Mouse (Mus musculus): ENCODE measurements around the gene Klhl9. TPM values are rescaled to one million over a fixed set of nuclear protein-coding genes. Genes with fewer than 3 reads are reported as not detected.
"Not testable (repeated sequence)": the region's sequence is repeated elsewhere in the genome, so short reads cannot be mapped to it uniquely, and the experiment has no call there.

The Klhl9 gene
- polyA plus RNA-seq, 1 experiment from 2014 or later: 177 TPM

DNA sequence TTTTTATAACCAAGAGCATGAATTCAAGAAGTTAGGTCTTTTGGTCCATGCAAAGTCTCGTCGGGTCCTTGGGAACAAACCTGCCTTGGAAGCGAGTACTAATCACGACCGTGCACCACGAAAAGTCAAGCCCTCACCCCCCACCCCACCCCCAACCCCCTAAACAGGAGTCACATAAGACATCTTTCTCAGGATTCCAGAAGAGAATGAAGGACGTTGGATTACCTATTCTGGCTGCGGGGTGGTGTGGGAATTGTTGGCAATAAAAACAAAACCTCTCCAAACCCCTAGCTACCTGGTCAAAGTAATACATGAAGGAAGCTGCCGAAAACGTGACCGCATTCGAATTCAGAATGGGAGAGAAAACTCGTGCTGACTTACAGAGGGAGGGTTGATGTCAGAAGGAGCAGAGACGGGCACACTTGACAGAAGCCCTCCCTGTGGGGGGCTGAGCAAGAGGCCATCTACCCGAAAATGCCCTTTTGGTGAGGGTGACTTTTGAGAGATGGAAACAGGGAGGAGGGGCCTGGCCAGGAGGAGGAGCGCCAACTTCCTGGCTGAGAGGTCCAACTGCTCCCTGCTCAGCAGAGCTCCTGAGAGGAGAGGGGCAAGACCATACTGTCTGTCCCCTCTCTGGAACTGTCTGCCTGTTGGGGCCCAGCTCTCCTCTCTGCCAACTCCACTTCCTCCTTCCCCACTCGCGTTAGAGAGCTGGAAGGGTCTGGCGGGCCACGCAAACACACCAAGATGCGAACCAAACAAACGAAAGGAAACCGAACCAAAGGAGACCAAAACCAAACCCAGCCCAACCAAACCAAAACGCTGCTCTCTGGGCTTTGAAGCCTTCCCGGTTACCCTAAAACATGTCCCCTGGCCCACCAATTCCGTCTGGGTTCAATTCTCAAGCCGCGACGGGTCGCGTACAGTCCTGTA, 34.6 kb upstream of the Klhl9 start:
- not testable (repeated sequence) for H3K27me3 ChIP-seq (ENCODE audit: control insufficient read depth, insufficient read depth, low read length); H3K36me3 ChIP-seq (ENCODE audit: control insufficient read depth, insufficient read depth, low read length); H3K9me3 ChIP-seq (ENCODE audit: control insufficient read depth, low read length); H3K4me1 ChIP-seq (ENCODE audit: control insufficient read depth, insufficient read depth, low read length); ATAC-seq (ENCODE audit: low FRiP score, low TSS enrichment); DNase-seq
- WGBS: 12% methylated on average over 28 of the region's 31 CpGs
- H3K4me2 ChIP-seq (ENCODE audit: low read length): peak overlapping the region; percentile 75
- H3K9ac ChIP-seq (replicated peaks; ENCODE audit: low read length): peak overlapping the region; percentile 49
- peak overlapping the region; percentile 38 for H3K4me3 ChIP-seq (replicated peaks; ENCODE audit: low read depth, low read length)
- peak overlapping the region; percentile 55; the same call in 1 of the 2 replicates for H3K27ac ChIP-seq (replicated peaks; ENCODE audit: low read depth, low read length)

DNA sequence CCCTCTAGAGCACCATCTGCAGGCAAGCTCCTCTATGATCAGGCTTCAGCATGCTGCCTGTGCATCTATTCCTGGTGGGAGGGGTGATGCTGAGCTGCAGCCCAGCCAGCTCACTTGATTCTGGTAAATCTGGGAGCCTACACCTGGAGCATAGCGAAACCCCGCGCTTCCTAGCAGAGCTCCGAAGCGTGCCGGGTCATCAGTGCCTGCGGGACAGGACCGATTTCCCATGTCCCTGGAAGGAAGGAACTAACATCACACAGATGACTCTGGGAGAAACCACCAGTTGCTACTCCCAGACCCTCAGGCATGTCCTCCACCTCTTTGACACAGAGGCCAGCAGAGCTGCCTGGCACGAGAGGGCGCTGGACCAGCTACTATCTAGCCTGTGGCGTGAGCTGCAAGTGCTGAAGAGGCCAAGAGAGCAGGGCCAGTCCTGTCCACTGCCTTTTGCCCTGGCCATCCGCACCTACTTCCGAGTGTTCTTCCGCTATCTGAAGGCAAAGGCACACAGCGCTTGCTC, 32.6 kb upstream of the Klhl9 start, which contains the start of gene Gm13271:
TSS of gene Gm13271 (plus strand) at position 51 of the 523 bp plus-strand sequence.
- DNase-seq; H3K27me3 ChIP-seq (ENCODE audit: control insufficient read depth, insufficient read depth, low read length); H3K4me2 ChIP-seq (ENCODE audit: low read length); H3K4me3 ChIP-seq (replicated peaks; ENCODE audit: low read depth, low read length); H3K27ac ChIP-seq (replicated peaks; ENCODE audit: low read depth, low read length); H3K36me3 ChIP-seq (ENCODE audit: control insufficient read depth, insufficient read depth, low read length); H3K4me1 ChIP-seq (ENCODE audit: control insufficient read depth, insufficient read depth, low read length); H3K9ac ChIP-seq (replicated peaks; ENCODE audit: low read length); ATAC-seq (ENCODE audit: low FRiP score, low TSS enrichment); H3K9me3 ChIP-seq (ENCODE audit: control insufficient read depth, low read length): not testable (repeated sequence)
- 73% methylated on average over 15 of the region's 15 CpGs for WGBS

- Histone ChIP-seq H3K4me1 (ENCODE audit: control insufficient read depth, insufficient read depth, low read length) (no peaks in the 10 kb centered on the region), H3K9me3 (ENCODE audit: control insufficient read depth, low read length) (no peaks in the 10 kb centered on the region), H3K36me3 (ENCODE audit: control insufficient read depth, insufficient read depth, low read length) (no peaks in the 10 kb centered on the region), H3K27ac (replicated peaks; ENCODE audit: low read depth, low read length) (no peak overlapping the region), H3K4me2 (ENCODE audit: low read length) (no peak overlapping the region), H3K4me3 (replicated peaks; ENCODE audit: low read depth, low read length) (no peak overlapping the region), H3K27me3 (ENCODE audit: control insufficient read depth, insufficient read depth, low read length) (no peaks in the 10 kb centered on the region), H3K9ac (replicated peaks; ENCODE audit: low read length) (no peak overlapping the region)
- 66% methylated on average over 6 of the region's 6 CpGs for WGBS
- ATAC-seq (ENCODE audit: low FRiP score, low TSS enrichment): no peak
- no peak for DNase-seq
These were observed 27.7 kb upstream of the Klhl9 start for GRCm38 (mm10) chr4:88749926-88750325.

DNA sequence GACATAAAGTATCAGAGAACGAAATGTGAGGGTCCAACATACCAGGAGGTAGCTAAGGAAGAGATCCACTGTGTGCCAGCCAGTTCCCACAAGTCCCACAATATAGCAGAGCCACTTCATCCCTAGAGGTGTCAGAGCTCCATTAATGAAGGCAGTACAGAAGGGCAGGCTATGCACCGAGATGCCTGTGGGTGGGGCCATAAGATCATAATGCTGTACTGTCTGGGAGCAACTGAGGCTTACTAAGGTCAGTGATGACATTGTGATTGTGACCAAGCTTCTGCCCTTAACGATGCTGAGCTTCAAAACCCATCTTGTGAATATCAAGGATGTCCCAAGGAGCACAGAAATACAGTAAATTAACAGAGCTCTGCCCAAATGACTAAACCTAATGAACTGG, 21.9 kb upstream of the Klhl9 start:
- WGBS: 81% methylated on average over 3 of the region's 3 CpGs
- no peaks in the 10 kb centered on the region for H3K36me3 ChIP-seq (ENCODE audit: control insufficient read depth, insufficient read depth, low read length)
- ATAC-seq (ENCODE audit: low FRiP score, low TSS enrichment) (no peak), DNase-seq (no peak)
- no peak overlapping the region for H3K27ac ChIP-seq (replicated peaks; ENCODE audit: low read depth, low read length)
- no peak overlapping the region for H3K9ac ChIP-seq (replicated peaks; ENCODE audit: low read length)
- no peaks in the 10 kb centered on the region for H3K27me3 ChIP-seq (ENCODE audit: control insufficient read depth, insufficient read depth, low read length)
- no peaks in the 10 kb centered on the region for H3K9me3 ChIP-seq (ENCODE audit: control insufficient read depth, low read length)
- H3K4me2 ChIP-seq (ENCODE audit: low read length): no peak overlapping the region
- H3K4me3 ChIP-seq (replicated peaks; ENCODE audit: low read depth, low read length): no peak overlapping the region
- no peaks in the 10 kb centered on the region for H3K4me1 ChIP-seq (ENCODE audit: control insufficient read depth, insufficient read depth, low read length)

DNA sequence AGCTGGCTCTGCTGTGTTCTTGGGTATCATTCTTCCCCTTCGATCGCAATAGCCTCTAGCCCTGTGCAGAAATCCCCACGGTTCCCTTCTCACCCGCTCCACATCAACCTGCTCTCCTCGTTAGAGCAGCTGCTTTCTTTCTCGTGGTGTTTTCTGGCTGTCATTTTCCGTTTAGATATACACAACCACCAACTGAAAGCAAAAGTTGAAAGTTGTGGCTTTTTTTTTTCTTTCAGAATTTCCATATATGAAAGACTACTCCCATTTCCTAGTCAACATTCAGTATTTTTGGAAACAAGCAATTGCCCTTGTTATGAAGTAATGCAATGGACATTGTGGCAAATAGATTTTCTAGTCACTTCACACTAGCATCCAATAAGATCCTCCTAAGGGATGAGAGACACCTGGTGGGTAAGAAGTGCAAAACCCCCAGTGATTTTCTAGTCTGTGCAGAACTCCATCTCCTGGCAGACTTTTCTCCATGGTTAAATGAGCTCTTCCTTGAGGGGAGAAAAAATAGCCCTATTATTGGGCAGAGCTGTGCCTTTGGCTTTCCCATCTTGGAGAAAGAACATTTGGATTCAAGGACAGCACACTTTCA, 20.6 kb upstream of the Klhl9 start:
- no peak overlapping the region for H3K9ac ChIP-seq (replicated peaks; ENCODE audit: low read length)
- H3K4me2 ChIP-seq (ENCODE audit: low read length): no peak overlapping the region
- no peak overlapping the region for H3K4me3 ChIP-seq (replicated peaks; ENCODE audit: low read depth, low read length)
- DNase-seq (peak; percentile 9), ATAC-seq (ENCODE audit: low FRiP score, low TSS enrichment) (no peak)
- H3K9me3 ChIP-seq (ENCODE audit: control insufficient read depth, low read length): no peaks in the 10 kb centered on the region
- WGBS: 80% methylated on average over 7 of the region's 7 CpGs
- no peaks in the 10 kb centered on the region for H3K27me3 ChIP-seq (ENCODE audit: control insufficient read depth, insufficient read depth, low read length)
- no peaks in the 10 kb centered on the region for H3K4me1 ChIP-seq (ENCODE audit: control insufficient read depth, insufficient read depth, low read length)
- H3K36me3 ChIP-seq (ENCODE audit: control insufficient read depth, insufficient read depth, low read length): no peaks in the 10 kb centered on the region
- H3K27ac ChIP-seq (replicated peaks; ENCODE audit: low read depth, low read length): no peak overlapping the region

GRCm38 (mm10) chr4:88741426-88741825, 19.2 kb upstream of the Klhl9 start:
- H3K27ac ChIP-seq (replicated peaks; ENCODE audit: low read depth, low read length): no peak overlapping the region
- 94% methylated on average over 4 of the region's 4 CpGs for WGBS
- H3K4me2 ChIP-seq (ENCODE audit: low read length): no peak overlapping the region
- H3K36me3 ChIP-seq (ENCODE audit: control insufficient read depth, insufficient read depth, low read length): no peaks in the 10 kb centered on the region
- no peak overlapping the region for H3K4me3 ChIP-seq (replicated peaks; ENCODE audit: low read depth, low read length)
- H3K9me3 ChIP-seq (ENCODE audit: control insufficient read depth, low read length): no peaks in the 10 kb centered on the region
- no peaks in the 10 kb centered on the region for H3K4me1 ChIP-seq (ENCODE audit: control insufficient read depth, insufficient read depth, low read length)
- DNase-seq: no peak
- no peak for ATAC-seq (ENCODE audit: low FRiP score, low TSS enrichment)
- no peak overlapping the region for H3K9ac ChIP-seq (replicated peaks; ENCODE audit: low read length)
- no peaks in the 10 kb centered on the region for H3K27me3 ChIP-seq (ENCODE audit: control insufficient read depth, insufficient read depth, low read length)

- H3K9ac ChIP-seq (replicated peaks; ENCODE audit: low read length): no peak overlapping the region
- DNase-seq (no peak), ATAC-seq (ENCODE audit: low FRiP score, low TSS enrichment) (no peak)
- H3K4me2 ChIP-seq (ENCODE audit: low read length): no peak overlapping the region
- H3K27ac ChIP-seq (replicated peaks; ENCODE audit: low read depth, low read length): no peak overlapping the region
- H3K36me3 ChIP-seq (ENCODE audit: control insufficient read depth, insufficient read depth, low read length): no peaks in the 10 kb centered on the region
- 91% methylated on average over 6 of the region's 6 CpGs for WGBS
- H3K27me3 ChIP-seq (ENCODE audit: control insufficient read depth, insufficient read depth, low read length): no peaks in the 10 kb centered on the region
- no peak overlapping the region for H3K4me3 ChIP-seq (replicated peaks; ENCODE audit: low read depth, low read length)
- no peaks in the 10 kb centered on the region for H3K4me1 ChIP-seq (ENCODE audit: control insufficient read depth, insufficient read depth, low read length)
- H3K9me3 ChIP-seq (ENCODE audit: control insufficient read depth, low read length): no peaks in the 10 kb centered on the region
These were observed 16.8 kb upstream of the Klhl9 start for GRCm38 (mm10) chr4:88739036-88739435.

DNA sequence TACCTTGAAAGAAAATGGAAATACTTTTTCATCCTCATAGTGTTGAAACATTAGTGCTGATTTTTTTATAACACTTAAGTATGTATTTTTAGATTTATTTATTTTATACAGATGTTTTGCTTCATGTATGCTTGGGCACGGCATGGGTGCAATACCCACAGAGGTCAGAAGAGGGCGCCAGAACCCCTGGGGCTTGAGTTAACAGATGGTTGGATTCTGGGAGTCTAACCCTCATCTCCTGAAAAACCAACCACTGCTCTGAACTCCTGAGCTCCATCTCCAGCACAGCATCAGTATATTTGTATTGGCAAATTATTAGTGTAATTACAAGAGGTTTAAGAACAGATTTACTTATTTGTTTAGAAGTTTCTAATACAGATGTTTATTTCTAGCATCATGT, 16.2 kb upstream of the Klhl9 start:
- no peaks in the 10 kb centered on the region for H3K9me3 ChIP-seq (ENCODE audit: control insufficient read depth, low read length)
- H3K4me3 ChIP-seq (replicated peaks; ENCODE audit: low read depth, low read length): no peak overlapping the region
- no peak for ATAC-seq (ENCODE audit: low FRiP score, low TSS enrichment)
- H3K4me1 ChIP-seq (ENCODE audit: control insufficient read depth, insufficient read depth, low read length): no peaks in the 10 kb centered on the region
- H3K27ac ChIP-seq (replicated peaks; ENCODE audit: low read depth, low read length): no peak overlapping the region
- no peaks in the 10 kb centered on the region for H3K27me3 ChIP-seq (ENCODE audit: control insufficient read depth, insufficient read depth, low read length)
- peak; percentile 79 for DNase-seq
- no peak overlapping the region for H3K9ac ChIP-seq (replicated peaks; ENCODE audit: low read length)
- 5% methylated on average over 2 of the region's 2 CpGs for WGBS
- H3K36me3 ChIP-seq (ENCODE audit: control insufficient read depth, insufficient read depth, low read length): no peaks in the 10 kb centered on the region
- no peak overlapping the region for H3K4me2 ChIP-seq (ENCODE audit: low read length)
